Mouse (Mus musculus) thymus, adult 2 months (tissue): ENCODE results near the gene Sfxn1.

Experiments
- CTCF ChIP-seq: fragments of 200-500 bp; IDR thresholded peaks from 2 replicates; pipeline ENCODE4 v1.5.1; 2012; ENCODE audit warnings: mild to moderate bottlenecking, control low read depth, low read length, moderate library complexity, borderline replicate concordance; ENCODE audit not compliant: control insufficient read depth, poor library complexity, insufficient read depth; ENCODE audit errors: extremely low read depth
- POLR2A ChIP-seq: fragments of 200-500 bp; IDR thresholded peaks from 2 replicates; pipeline ENCODE4 v1.6.1; 2012; ENCODE audit warnings: mild to moderate bottlenecking, low read length, control low read depth, moderate library complexity; ENCODE audit not compliant: control insufficient read depth, poor library complexity, insufficient read depth; ENCODE audit errors: extremely low read depth

- TF ChIP-seq POLR2A = no peak
- no peak for TF ChIP-seq CTCF
Measured at GRCm38 (mm10) chr13:54054962-54055361, 16.7 kb upstream of the Sfxn1 start.
